18 mouse cellular contexts compared by ENCODE assay signal in genomic region chr12:51881775-51882174, GRCm38 (mm10). TPM values are rescaled to one million over a fixed set of nuclear protein-coding genes. Genes with fewer than 3 reads are reported as not detected.
DNase-seq lines count a peak whose midpoint lies in the region; ATAC-seq and TF ChIP-seq lines count a peak whose summit lies in the region.
"Had no signal": no experiment of that assay in that cellular context is flagged by ENCODE, and none has a peak within 500 bp of the region (broad histone marks: within the 10 kb centered on the region; RNA-seq: fewer than 3 reads in every experiment).

No protein-coding gene starts in this region.

- 0 out of 2 replicates have a peak, but pooled peaks have one; percentile 7 for TF ChIP-seq CTCF in kidney, adult 2 months (conservative IDR thresholded peaks at IDR 0.05; ENCODE audit: insufficient read depth, insufficient read length, low read depth, low read length)
- peak; percentile 22 to 45 (median 24); a peak in 4 of 6 replicates for TF ChIP-seq CTCF in MEL (IDR thresholded peaks at IDR 0.05 in 2 of 3, conservative IDR thresholded peaks at IDR 0.05 in 1 of 3; ENCODE audit: control insufficient read depth in 1 of 3, insufficient read depth in 1 of 3, low read depth in 2 of 3, low read length in 3 of 3, poor library complexity in 1 of 3, severe bottlenecking in 1 of 3)

- DNase-seq in kidney, adult 2 months, result no peak
- no peak for DNase-seq in kidney, adult 18-20 months
- peak; percentile 45 for DNase-seq in 416B (ENCODE audit: low read depth)
- no peak for DNase-seq in MEL (ENCODE audit: low read depth, low spot score)
- no peak for DNase-seq in spleen, postnatal 4 days (ENCODE audit: low spot score in 2 of 2)
- no peak for DNase-seq in neural tube, embryonic 10.5 days (ENCODE audit: extremely low spot score, low spot score)
- DNase-seq: adrenal gland, postnatal 36 days; cerebellum, adult 9-11 months; kidney, postnatal 14 days; layer of hippocampus, adult 9-11 months; right cerebral cortex, adult 18-20 months; spleen, adult 18-20 months; thymus, postnatal 25 days had no signal

- WGBS in kidney, adult 2 months, result 96% methylated on average over 2 of the region's 2 CpGs
- 72% methylated on average over 2 of the region's 2 CpGs for WGBS in liver, embryonic 15.5 days (ENCODE audit: insufficient replicate concordance)

- H3K9ac ChIP-seq in MEL (ENCODE audit: control insufficient read depth, low read depth, low read length, poor library complexity, severe bottlenecking), result no peak overlapping the region
- no peak overlapping the region for H3K9ac ChIP-seq in liver, embryonic 15.5 days
- H3K9ac ChIP-seq: embryonic facial prominence, embryonic 15.5 days; heart, embryonic 13.5 days; limb, embryonic 12.5 days; midbrain, embryonic 15.5 days had no signal

- H3K4me3 ChIP-seq in kidney, adult 2 months (ENCODE audit: insufficient read depth, low read depth, low read length), result no peak overlapping the region
- H3K4me3 ChIP-seq in MEL (ENCODE audit: control insufficient read depth in 1 of 2, insufficient read depth in 1 of 2, low read depth in 2 of 2, low read length in 2 of 2), result no peak overlapping the region
- H3K4me3 ChIP-seq in liver, embryonic 15.5 days (replicated peaks), result no peak overlapping the region
- H3K4me3 ChIP-seq: embryonic facial prominence, embryonic 15.5 days; heart, embryonic 13.5 days; limb, embryonic 12.5 days; midbrain, embryonic 15.5 days had no signal

- no peaks in the 10 kb centered on the region for H3K27me3 ChIP-seq in kidney, adult 2 months (replicated peaks; ENCODE audit: control insufficient read depth, insufficient read depth, low read length)
- no peaks in the 10 kb centered on the region for H3K27me3 ChIP-seq in MEL (ENCODE audit: control insufficient read depth in 1 of 2, insufficient read depth in 2 of 2, low read length in 2 of 2)
- H3K27me3 ChIP-seq in liver, embryonic 15.5 days, result no peaks in the 10 kb centered on the region
- H3K27me3 ChIP-seq: embryonic facial prominence, embryonic 15.5 days; heart, embryonic 13.5 days; limb, embryonic 12.5 days; midbrain, embryonic 15.5 days had no signal

- no peak overlapping the region for H3K4me2 ChIP-seq in liver, embryonic 15.5 days
- H3K4me2 ChIP-seq: embryonic facial prominence, embryonic 15.5 days; heart, embryonic 13.5 days; limb, embryonic 12.5 days; midbrain, embryonic 15.5 days had no signal

- no peaks in the 10 kb centered on the region for H3K9me3 ChIP-seq in MEL (replicated peaks; ENCODE audit: insufficient read depth, low read length)
- no peaks in the 10 kb centered on the region for H3K9me3 ChIP-seq in liver, embryonic 15.5 days (replicated peaks)
- H3K9me3 ChIP-seq: embryonic facial prominence, embryonic 15.5 days; heart, embryonic 13.5 days; limb, embryonic 12.5 days; midbrain, embryonic 15.5 days had no signal

- ATAC-seq in liver, embryonic 15.5 days (ENCODE audit: insufficient read depth), result no peak
- ATAC-seq: midbrain, embryonic 15.5 days had no signal

- peak; percentile 51 for TF ChIP-seq RAD21 in MEL (IDR thresholded peaks at IDR 0.05; ENCODE audit: low read depth, low read length)

- no peak for TF ChIP-seq EP300 in MEL (IDR thresholded peaks at IDR 0.05; ENCODE audit: low read depth in 1 of 2, low read length in 2 of 2)

- no peaks in the 10 kb centered on the region for H3K4me1 ChIP-seq in kidney, adult 2 months (ENCODE audit: control insufficient read depth, insufficient read depth, low read length)
- no peaks in the 10 kb centered on the region for H3K4me1 ChIP-seq in MEL (ENCODE audit: control insufficient read depth in 1 of 2, insufficient read depth in 2 of 2, low read length in 2 of 2)
- H3K4me1 ChIP-seq in liver, embryonic 15.5 days (replicated peaks), result peaks cover 28% of the 10 kb centered on the region
- H3K4me1 ChIP-seq: embryonic facial prominence, embryonic 15.5 days; limb, embryonic 12.5 days; midbrain, embryonic 15.5 days had no signal

- peaks cover 2% of the 10 kb centered on the region; the same call in 1 of the 2 replicates for H3K79me2 ChIP-seq in MEL (ENCODE audit: control insufficient read depth, insufficient read depth, low read length, poor library complexity)

- no peaks in the 10 kb centered on the region for H3K36me3 ChIP-seq in kidney, adult 2 months (ENCODE audit: control insufficient read depth, insufficient read depth, low read length)
- H3K36me3 ChIP-seq in MEL (ENCODE audit: control insufficient read depth in 1 of 2, insufficient read depth in 2 of 2, low read length in 2 of 2), result peaks cover 0 to 13% of the 10 kb centered on the region in 2 experiments; a peak in 2 of 4 replicates
- peaks cover 77% of the 10 kb centered on the region for H3K36me3 ChIP-seq in liver, embryonic 15.5 days (replicated peaks)

- no peak overlapping the region for H3K27ac ChIP-seq in kidney, adult 2 months (ENCODE audit: insufficient read depth, low read depth, low read length)
- H3K27ac ChIP-seq in MEL (ENCODE audit: control insufficient read depth, low read depth, low read length), result no peak overlapping the region
- H3K27ac ChIP-seq in liver, embryonic 15.5 days (replicated peaks), result peak overlapping the region; percentile 81
- H3K27ac ChIP-seq: embryonic facial prominence, embryonic 15.5 days; limb, embryonic 12.5 days; midbrain, embryonic 15.5 days had no signal

- no peak for TF ChIP-seq POLR2A in kidney, adult 2 months (IDR thresholded peaks at IDR 0.05; ENCODE audit: low read depth, low read length)
- TF ChIP-seq POLR2A in MEL (IDR thresholded peaks at IDR 0.05; ENCODE audit: control insufficient read depth in 1 of 2, insufficient read depth in 1 of 2, low read depth in 1 of 2, low read length in 2 of 2, poor library complexity in 1 of 2), result no peak

TF ChIP-seq in MEL, 35 proteins besides CTCF, POLR2A, EP300 and RAD21:
- TF ChIP-seq SMC3 (IDR thresholded peaks at IDR 0.05; ENCODE audit: low read depth, low read length) (peak; percentile 48), NELFE (IDR thresholded peaks at IDR 0.05; ENCODE audit: low read depth, low read length) (no peak), TBP (IDR thresholded peaks at IDR 0.05; ENCODE audit: low read depth, low read length) (no peak), ZC3H11A (IDR thresholded peaks at IDR 0.05; ENCODE audit: low read depth, low read length) (peak; percentile 35; the same call in 1 of the 2 replicates), SIN3A (IDR thresholded peaks at IDR 0.05; ENCODE audit: low read length) (no peak), NRF1 (IDR thresholded peaks at IDR 0.05; ENCODE audit: insufficient read depth, low read depth, low read length, poor library complexity, severe bottlenecking) (no peak)

RNA-seq across cellular contexts. Expression of gene Hectd1, which starts 52.4 kb away (rescaled TPM):
- polyA plus RNA-seq in kidney, adult 2 months (2012; rRNA removed), result 18.2 and 20.6 TPM in 2 replicates
- 67.3 and 72.0 TPM in 2 replicates for total RNA-seq in MEL (2012; rRNA removed)
- 100 to 1,000 TPM in 1 of 2 experiments, 10 to 100 TPM in 1; 55.2 to 248 TPM for polyA plus RNA-seq in MEL (2012; ENCODE audit: insufficient read depth in 1 of 2, insufficient read length in 2 of 2, low read depth in 1 of 2, low replicate concordance in 2 of 2, missing spikeins in 1 of 2)
- polyA plus RNA-seq in liver, embryonic 15.5 days (2015; fragmentation: Nextera tagmentation; extraction: Ambion mirVana), result 24.0 and 29.4 TPM in 2 replicates
